Mouse (Mus musculus) CH12.LX (cell line): ENCODE results near the gene Psma6. TPM values are rescaled to one million over a fixed set of nuclear protein-coding genes. Genes with fewer than 3 reads are reported as not detected.
A peak's percentile ranks its signal among the peaks of the same experiment; 100 is the strongest.

Experiments used
- DNase-seq: peaks from one replicate; pipeline ENCODE4 v3.0.0-alpha.2; 2013; ENCODE audit errors: extremely low read depth
- H3K27ac ChIP-seq: 2 replicates; pipeline ENCODE4 v1.5.1; 2012; ENCODE audit warnings: low read depth, mild to moderate bottlenecking, control low read depth, moderate library complexity; ENCODE audit not compliant: insufficient read depth
- H3K27me3 ChIP-seq: replicated peaks from 2 replicates; pipeline ENCODE3; 2012; ENCODE audit warnings: inconsistent platforms
- H3K36me3 ChIP-seq, 2 experiments: replicated peaks in 1 of 2; 2 replicates each; pipeline versions ENCODE3 to v1.6.1; 2012; ENCODE audit warnings: inconsistent platforms in 1 of 2, low read length in 1 of 2, mild to moderate bottlenecking in 1 of 2, mixed read lengths in 1 of 2, moderate library complexity in 1 of 2; ENCODE audit not compliant: control insufficient read depth in 1 of 2, insufficient read depth in 1 of 2
- H3K4me1 ChIP-seq, 2 experiments: 2 replicates each; pipeline ENCODE4 v1.6.1; 2012; ENCODE audit warnings: inconsistent platforms in 1 of 2, moderate library complexity in 1 of 2; ENCODE audit not compliant: insufficient read depth in 2 of 2, control insufficient read depth in 1 of 2
- H3K4me2 ChIP-seq: 2 replicates; pipeline ENCODE4 v1.6.1; 2012; ENCODE audit warnings: low read depth, mild to moderate bottlenecking, control low read depth; ENCODE audit not compliant: poor library complexity, insufficient read depth, severe bottlenecking
- H3K4me3 ChIP-seq, 3 experiments: fragments of 150-350 bp in 1 of 3; sonication (generic) in 1 of 3; replicated peaks in 1 of 3; 2 replicates each; pipeline versions ENCODE3 to v1.5.1; 2011 to 2012; ENCODE audit warnings: low read depth in 2 of 3, low read length in 2 of 3, mild to moderate bottlenecking in 2 of 3, moderate library complexity in 2 of 3, control low read depth in 1 of 3, improper control_type of control experiment in 1 of 3, inconsistent platforms in 1 of 3, mixed read lengths in 1 of 3; ENCODE audit not compliant: poor library complexity in 1 of 3
- H3K79me2 ChIP-seq: replicated peaks from 2 replicates; pipeline ENCODE4 v1.6.1; 2012; ENCODE audit warnings: mild to moderate bottlenecking, moderate library complexity; ENCODE audit not compliant: control insufficient read depth, poor library complexity, insufficient read depth, severe bottlenecking; ENCODE audit errors: extremely low read depth
- H3K9ac ChIP-seq: 2 replicates; pipeline ENCODE4 v1.6.1; 2012; ENCODE audit warnings: low read depth, mild to moderate bottlenecking, control low read depth, moderate library complexity; ENCODE audit not compliant: insufficient read depth
- H3K9me3 ChIP-seq: replicated peaks from 2 replicates; pipeline ENCODE3; 2012; ENCODE audit warnings: low read length, inconsistent platforms, mixed read lengths
- CHD1 ChIP-seq: IDR thresholded peaks from 2 replicates; pipeline ENCODE4 v1.6.1; 2012; ENCODE audit warnings: low read depth, low read length, improper control_type of control experiment, inconsistent platforms
- CHD2 ChIP-seq: IDR thresholded peaks from 2 replicates; pipeline ENCODE4 v1.6.1; 2011; ENCODE audit warnings: low read length, improper control_type of control experiment
- CTCF ChIP-seq, 2 experiments: IDR thresholded peaks in 1 of 2; conservative IDR thresholded peaks in 1 of 2; 2 replicates each; pipeline ENCODE4 v1.5.1; 2011 to 2012; ENCODE audit warnings: low read depth in 2 of 2, low read length in 2 of 2, improper control_type of control experiment in 1 of 2, inconsistent platforms in 1 of 2, mild to moderate bottlenecking in 1 of 2, moderate library complexity in 1 of 2
- E2F4 ChIP-seq: IDR thresholded peaks from 2 replicates; pipeline ENCODE4 v1.6.1; 2011; ENCODE audit warnings: low read depth, low read length, improper control_type of control experiment; ENCODE audit not compliant: insufficient replicate concordance
- ELF1 ChIP-seq: IDR thresholded peaks from 2 replicates; pipeline ENCODE4 v1.6.1; 2014; ENCODE audit warnings: low read depth, mild to moderate bottlenecking, inconsistent platforms, low read length, improper control_type of control experiment
- EP300 ChIP-seq: IDR thresholded peaks from 2 replicates; pipeline ENCODE4 v1.6.1; 2011; ENCODE audit warnings: low read length, improper control_type of control experiment
- ETS1 ChIP-seq: conservative IDR thresholded peaks from 2 replicates; pipeline ENCODE4 v1.6.1; 2012; ENCODE audit warnings: low read depth, mild to moderate bottlenecking, inconsistent platforms, low read length, improper control_type of control experiment, moderate library complexity
- HCFC1 ChIP-seq: IDR thresholded peaks from 2 replicates; pipeline ENCODE4 v1.6.1; 2012; ENCODE audit warnings: low read depth, mild to moderate bottlenecking, inconsistent platforms, low read length, improper control_type of control experiment
- IRF4 ChIP-seq: IDR thresholded peaks from 2 replicates; pipeline ENCODE4 v1.6.1; 2014; ENCODE audit warnings: low read depth, mild to moderate bottlenecking, inconsistent platforms, low read length, improper control_type of control experiment
- JUN ChIP-seq: IDR thresholded peaks from 2 replicates; pipeline ENCODE4 v1.6.1; 2011; ENCODE audit warnings: low read depth, mild to moderate bottlenecking, low read length, improper control_type of control experiment, moderate library complexity; ENCODE audit not compliant: insufficient read depth
- JUND ChIP-seq: conservative IDR thresholded peaks from 2 replicates; pipeline ENCODE4 v1.6.1; 2011; ENCODE audit warnings: low read depth, low read length, improper control_type of control experiment
- KAT2A ChIP-seq: IDR thresholded peaks from 2 replicates; pipeline ENCODE4 v1.6.1; 2012; ENCODE audit warnings: low read length, improper control_type of control experiment, inconsistent platforms; ENCODE audit not compliant: insufficient replicate concordance
- MAFK ChIP-seq: IDR thresholded peaks from 2 replicates; pipeline ENCODE4 v1.6.1; 2011; ENCODE audit warnings: low read length, improper control_type of control experiment; ENCODE audit not compliant: insufficient replicate concordance
- MAX ChIP-seq: IDR thresholded peaks from 2 replicates; pipeline ENCODE4 v1.6.1; 2011; ENCODE audit warnings: low read length, improper control_type of control experiment
- MEF2A ChIP-seq: IDR thresholded peaks from 2 replicates; pipeline ENCODE4 v1.6.1; 2014; ENCODE audit warnings: low read depth, mild to moderate bottlenecking, inconsistent platforms, low read length, improper control_type of control experiment, borderline replicate concordance
- MYC ChIP-seq: IDR thresholded peaks from 2 replicates; pipeline ENCODE4 v1.6.1; 2011; ENCODE audit warnings: low read depth, mild to moderate bottlenecking, improper control_type of control experiment, low read length
- NELFE ChIP-seq: IDR thresholded peaks from 2 replicates; pipeline ENCODE4 v1.6.1; 2011; ENCODE audit warnings: low read depth, low read length, improper control_type of control experiment
- PAX5 ChIP-seq: IDR thresholded peaks from 2 replicates; pipeline ENCODE4 v1.6.1; 2012; ENCODE audit warnings: low read length, inconsistent platforms, mixed read lengths
- RAD21 ChIP-seq: IDR thresholded peaks from 2 replicates; pipeline ENCODE4 v1.6.1; 2011; ENCODE audit warnings: low read depth, mild to moderate bottlenecking, low read length, improper control_type of control experiment, moderate library complexity
- RCOR1 ChIP-seq: conservative IDR thresholded peaks from 2 replicates; pipeline ENCODE4 v1.6.1; 2012; ENCODE audit warnings: low read depth, mild to moderate bottlenecking, inconsistent platforms, low read length, improper control_type of control experiment
- SIN3A ChIP-seq: IDR thresholded peaks from 2 replicates; pipeline ENCODE4 v1.6.1; 2012; ENCODE audit warnings: low read length, improper control_type of control experiment, inconsistent platforms
- SMC3 ChIP-seq: IDR thresholded peaks from 2 replicates; pipeline ENCODE4 v1.6.1; 2011; ENCODE audit warnings: low read depth, low read length, improper control_type of control experiment
- TBP ChIP-seq: conservative IDR thresholded peaks from 2 replicates; pipeline ENCODE4 v1.6.1; 2011; ENCODE audit warnings: low read depth, low read length, improper control_type of control experiment
- TCF12 ChIP-seq: IDR thresholded peaks from 2 replicates; pipeline ENCODE4 v1.6.1; 2014; ENCODE audit warnings: low read depth, mild to moderate bottlenecking, inconsistent platforms, low read length, improper control_type of control experiment
- USF1 ChIP-seq: IDR thresholded peaks from 2 replicates; pipeline ENCODE4 v1.6.1; 2014; ENCODE audit warnings: low read depth, mild to moderate bottlenecking, inconsistent platforms, low read length, improper control_type of control experiment
- USF2 ChIP-seq: conservative IDR thresholded peaks from 2 replicates; pipeline ENCODE4 v1.6.1; 2011; ENCODE audit warnings: low read depth, low read length, improper control_type of control experiment
- ZKSCAN1 ChIP-seq: IDR thresholded peaks from 2 replicates; pipeline ENCODE4 v1.6.1; 2012; ENCODE audit warnings: low read depth, inconsistent platforms, low read length, improper control_type of control experiment, borderline replicate concordance
- ZMIZ1 ChIP-seq: IDR thresholded peaks from 2 replicates; pipeline ENCODE4 v1.6.1; 2012; ENCODE audit warnings: low read depth, mild to moderate bottlenecking, inconsistent platforms, low read length, improper control_type of control experiment
- ZNF384 ChIP-seq: IDR thresholded peaks from 2 replicates; pipeline ENCODE4 v1.6.1; 2012; ENCODE audit warnings: low read depth, low read length, improper control_type of control experiment, inconsistent platforms
- dilution Hi-C: fragments of 300-500 bp; cut with MboI; formaldehyde crosslinking; loops from 2 replicates; pipeline ENCODE4 v1.14.3; 2020; ENCODE audit warnings: low sequenced_read_pairs; ENCODE audit not compliant: extremely low pct_unique_long_range_greater_than_20kb, extremely low pct_ligation_motif_present
- in situ Hi-C: fragments of 300-500 bp; cut with MboI; formaldehyde crosslinking; loops from 3 replicates; pipeline ENCODE4 v1.14.3; 2019; ENCODE audit warnings: low sequenced_read_pairs, low pct_ligation_motif_present, low pct_unique_long_range_greater_than_20kb, mixed read lengths
- polyA plus RNA-seq: library from polyadenylated mRNA; unstranded; fragments of >175 nt; gene quantifications from 2 replicates; pipeline ENCODE4 v1.2.1, GENCODE M21; 2012; ENCODE audit warnings: low read depth; ENCODE audit not compliant: insufficient read length
- total RNA-seq, 2 experiments: library from RNA; depleted of rRNA; stranded (reverse); fragments of 300-350 nt in 1 of 2; fragments of >200 nt in 1 of 2; gene quantifications; 2 replicates each; pipeline ENCODE4 v1.2.3; 2012 to 2014

Psma6 gene
- total and polyA plus RNA-seq, 3 experiments = 271 to 585 (median 307) TPM

- no peak for TF ChIP-seq JUN
- TF ChIP-seq ELF1 = peak; percentile 98
- TF ChIP-seq MEF2A = peak; percentile 75; the same call in 1 of the 2 replicates
- no peak for TF ChIP-seq ZNF384
- peak; percentile 85 for TF ChIP-seq NELFE
- no peak for TF ChIP-seq PAX5
- TF ChIP-seq CHD1 = peak; percentile 93
- peak; percentile 79 for TF ChIP-seq MAX
- TF ChIP-seq RAD21 = peak; percentile 21
- no peak; the same call in 1 of the 2 replicates for TF ChIP-seq RCOR1
- peak; percentile 95 for TF ChIP-seq HCFC1
- peak; percentile 94 for TF ChIP-seq SIN3A
- TF ChIP-seq ZMIZ1 = peak; percentile 82
- peak; percentile 94 for TF ChIP-seq TCF12
- peak; percentile 42; the same call in 1 of the 2 replicates for TF ChIP-seq SMC3
- TF ChIP-seq E2F4 = no peak
These were observed 14.5 kb downstream of the Psma6 start (continued) for GRCm38 (mm10) chr12:55398240-55399127.

DNA sequence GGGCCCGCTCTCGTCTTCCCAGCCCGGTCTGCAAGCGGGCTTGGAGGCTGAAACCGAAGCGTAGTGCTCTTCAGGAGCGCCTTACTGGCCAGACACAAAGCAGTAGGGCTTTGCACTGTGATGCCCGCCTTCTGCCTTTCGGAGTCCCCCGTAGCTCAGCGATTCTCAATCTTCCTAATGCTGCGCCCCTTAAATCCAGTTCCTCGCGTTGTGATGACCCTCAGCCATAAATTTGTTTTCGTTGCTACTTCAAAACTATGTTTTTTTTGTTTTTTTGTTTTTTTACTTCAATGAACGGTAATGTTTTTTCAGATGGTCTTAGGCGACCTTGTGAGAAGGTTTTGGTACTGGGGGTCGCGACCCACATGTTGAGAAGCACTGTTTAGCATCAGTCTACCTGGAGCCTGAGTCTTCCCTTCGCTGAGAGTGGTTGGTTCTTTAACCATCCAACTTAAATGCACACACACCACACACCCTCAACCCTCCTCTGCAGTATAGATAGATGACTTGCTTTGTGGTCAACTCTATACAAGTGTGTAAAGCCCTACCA lies 15.2 kb downstream of the Psma6 start:
- dilution Hi-C loops = no loop called here

More for the DNA sequence above, 15.2 kb downstream of the Psma6 start:
- H3K27ac ChIP-seq = peak overlapping the region; percentile 57
- H3K27me3 ChIP-seq = no peaks in the 10 kb centered on the region
- TF ChIP-seq MYC (no peak), ELF1 (no peak), ZMIZ1 (no peak), EP300 (no peak), CTCF (conservative IDR thresholded peaks at IDR 0.05 in 1 of 2, IDR thresholded peaks at IDR 0.05 in 1 of 2; ENCODE audit: low read depth in 2 of 2, low read length in 2 of 2) (no peak), RAD21 (no peak), RCOR1 (no peak), MAFK (no peak), CHD2 (no peak), ZKSCAN1 (no peak), USF1 (no peak), ETS1 (no peak), USF2 (no peak), JUND (no peak), IRF4 (no peak), TBP (no peak), CHD1 (no peak), JUN (no peak), KAT2A (no peak)
- peak overlapping the region; percentile 82 for H3K9ac ChIP-seq
- H3K4me1 ChIP-seq = peaks cover 5 to 37% of the 10 kb centered on the region in 2 experiments
- peaks cover 8 to 26% of the 10 kb centered on the region in 2 experiments for H3K36me3 ChIP-seq
- peak overlapping the region; percentile 91 for H3K4me2 ChIP-seq
- H3K4me3 ChIP-seq = peak overlapping the region; percentile 76 to 98 (median 91)
- no peak for DNase-seq
- in situ Hi-C loops = no loop called here
- no peaks in the 10 kb centered on the region for H3K9me3 ChIP-seq
- H3K79me2 ChIP-seq = peaks cover 48% of the 10 kb centered on the region
